Mouse (Mus musculus) embryonic fibroblast, embryonic 13.5 days (primary cell): ENCODE measurements at regions not wholly inside any gene's neighbourhood (a gene's known extent, or its start where the extent isn't known, plus 50 kb on each side); places are given as distances from the start of the nearest gene placed in this dataset.
"Not testable (repeated sequence)": the region's sequence is repeated elsewhere in the genome, so short reads cannot be mapped to it uniquely, and the experiment has no call there.

Source experiments
- H3K27ac ChIP-seq: 2 replicates; pipeline ENCODE4 v1.5.1; 2012; ENCODE audit warnings: low read length, control low read depth, inconsistent platforms; ENCODE audit not compliant: insufficient read depth
- H3K4me1 ChIP-seq: 2 replicates; pipeline ENCODE4 v1.6.1; 2011; ENCODE audit warnings: low read length; ENCODE audit not compliant: control insufficient read depth, insufficient read depth
- H3K4me3 ChIP-seq: 2 replicates; pipeline ENCODE4 v1.5.1; 2011; ENCODE audit warnings: mild to moderate bottlenecking, control low read depth, low read length; ENCODE audit not compliant: insufficient read depth
- CTCF ChIP-seq: IDR thresholded peaks from 2 replicates; pipeline ENCODE4 v1.5.1; 2011; ENCODE audit warnings: mild to moderate bottlenecking, control low read depth, low read length, moderate library complexity, borderline replicate concordance; ENCODE audit not compliant: insufficient read depth
- POLR2A ChIP-seq: IDR thresholded peaks from 2 replicates; pipeline ENCODE4 v1.6.1; 2011; ENCODE audit warnings: low read depth, mild to moderate bottlenecking, control low read depth, low read length, moderate library complexity

DNA sequence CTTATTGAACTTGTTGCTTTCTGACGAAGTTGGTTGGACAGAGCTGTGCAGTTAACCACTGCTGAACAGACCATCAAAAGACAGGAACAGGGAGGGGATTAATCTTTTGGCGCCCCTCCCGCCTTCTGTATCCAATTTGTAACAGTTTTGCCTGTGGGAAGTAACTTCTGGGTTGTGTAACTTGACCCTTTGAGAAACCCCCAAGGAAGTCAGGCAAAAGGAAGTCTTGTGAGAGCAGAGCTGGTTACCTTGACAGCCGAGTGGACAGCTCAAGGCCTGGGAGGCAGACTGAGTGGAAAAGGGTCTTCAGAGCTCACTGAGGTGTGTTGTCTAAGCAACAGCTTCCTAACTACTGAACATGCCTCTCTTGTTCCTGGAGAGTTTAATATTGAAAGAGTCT lies 75.8 kb upstream of the Hao2 start:
- H3K4me3 ChIP-seq = no peak overlapping the region
- no peak for TF ChIP-seq POLR2A
- TF ChIP-seq CTCF = no peak
- no peaks in the 10 kb centered on the region for H3K4me1 ChIP-seq
- no peak overlapping the region for H3K27ac ChIP-seq

GRCm38 (mm10) chr3:98975777-98976176 lies 82.7 kb upstream of the Hao2 start:
- Histone ChIP-seq H3K4me3 (no peak overlapping the region), H3K27ac (no peak overlapping the region), H3K4me1 (no peaks in the 10 kb centered on the region)
- TF ChIP-seq POLR2A (no peak), CTCF (no peak)

GRCm38 (mm10) chr3:98982787-98983186 lies 89.7 kb upstream of the Hao2 start:
- Histone ChIP-seq H3K27ac (no peak overlapping the region), H3K4me1 (no peaks in the 10 kb centered on the region), H3K4me3 (no peak overlapping the region)
- TF ChIP-seq POLR2A = no peak
- TF ChIP-seq CTCF = no peak

DNA sequence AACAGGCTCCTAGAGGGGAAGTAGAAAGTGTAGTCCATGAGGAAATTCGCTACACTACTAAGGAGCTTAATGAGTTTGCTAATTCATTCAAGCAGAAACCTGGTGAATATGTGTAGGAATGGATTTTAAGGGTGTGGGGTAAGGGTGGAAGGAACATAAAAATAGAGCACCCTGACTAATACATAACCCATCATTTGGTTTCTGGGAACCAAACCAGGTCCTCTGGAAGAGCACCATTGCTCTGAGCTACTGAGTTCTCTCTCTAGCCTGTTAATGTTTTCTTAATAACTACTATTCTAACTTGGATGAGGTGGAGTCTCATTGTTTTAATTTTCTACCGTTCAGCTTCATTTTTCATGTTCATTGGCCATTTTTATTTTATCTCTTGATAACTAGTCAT lies 94.2 kb upstream of the Hao2 start:
- not testable (repeated sequence) for H3K4me3 ChIP-seq, H3K4me1 ChIP-seq, H3K27ac ChIP-seq

DNA sequence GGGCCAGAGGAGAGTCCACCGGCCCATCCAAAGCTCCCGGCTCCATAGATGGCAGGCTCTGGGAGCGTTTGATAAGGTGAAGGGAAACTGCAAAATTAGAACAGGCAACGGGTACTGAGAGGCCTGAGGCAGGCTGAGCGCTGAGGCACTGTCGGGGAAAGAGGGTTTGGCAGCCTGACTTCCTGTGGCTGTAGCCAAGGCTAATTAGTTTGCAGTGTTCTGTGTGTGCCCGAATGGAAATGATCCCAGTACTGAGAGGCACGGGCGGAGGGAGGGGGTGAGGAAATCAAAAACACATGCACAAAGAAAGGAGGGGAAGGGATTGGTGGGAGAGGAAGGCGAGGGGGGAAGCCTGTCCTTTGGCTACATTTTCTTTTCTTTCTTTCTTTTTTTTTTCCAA lies 97.8 kb upstream of the Hao2 start:
- TF ChIP-seq POLR2A (no peak), CTCF (no peak)
- H3K4me1 ChIP-seq = no peaks in the 10 kb centered on the region
- H3K4me3 ChIP-seq = no peak overlapping the region
- H3K27ac ChIP-seq = peak overlapping the region; percentile 32

DNA sequence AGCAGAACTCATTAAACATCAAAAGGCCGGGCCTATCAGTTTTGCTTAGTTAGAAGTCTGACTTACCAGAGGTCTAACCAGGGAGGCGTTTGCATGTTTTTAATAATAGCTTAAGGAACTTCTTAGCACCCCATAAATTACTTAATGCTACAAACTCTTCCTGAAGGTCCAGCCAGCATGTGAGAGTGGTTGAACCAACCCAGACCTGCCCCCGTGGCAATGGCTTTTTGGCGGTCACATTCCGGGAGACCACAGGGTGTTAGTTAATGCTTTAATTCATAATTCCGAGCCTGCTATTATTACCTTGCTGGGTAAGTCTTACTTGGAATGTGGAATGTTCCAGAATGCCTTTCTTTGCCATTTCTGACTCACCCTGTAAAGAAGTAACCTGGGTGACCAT lies 98.2 kb upstream of the Hao2 start:
- TF ChIP-seq CTCF (no peak), POLR2A (no peak)
- H3K4me1 ChIP-seq = no peaks in the 10 kb centered on the region
- H3K27ac ChIP-seq = peak overlapping the region; percentile 20; the same call in 1 of the 2 replicates
- H3K4me3 ChIP-seq = no peak overlapping the region

DNA sequence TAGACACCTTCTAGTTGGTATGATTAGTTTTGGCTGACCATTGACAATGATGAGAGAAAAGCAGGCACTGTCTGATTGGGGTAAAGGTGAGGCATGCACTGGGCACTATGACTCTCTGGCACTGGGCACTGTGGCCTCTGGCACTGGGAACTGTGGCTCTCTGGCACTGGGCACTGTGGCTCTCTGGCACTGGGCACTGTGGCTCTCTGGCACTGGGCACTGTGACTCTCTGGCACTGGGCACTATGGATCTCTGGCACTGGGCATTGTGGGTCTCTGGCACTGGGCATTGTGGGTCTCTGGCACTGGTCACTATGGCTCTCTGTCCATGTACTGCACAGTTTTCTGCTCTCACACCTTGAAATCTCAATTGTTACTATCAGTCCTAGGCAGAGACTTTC lies 101.0 kb upstream of the Hao2 start:
- no peak for TF ChIP-seq CTCF
- TF ChIP-seq POLR2A = no peak
- H3K4me1 ChIP-seq = no peaks in the 10 kb centered on the region
- no peak overlapping the region for H3K4me3 ChIP-seq
- H3K27ac ChIP-seq = no peak overlapping the region

DNA sequence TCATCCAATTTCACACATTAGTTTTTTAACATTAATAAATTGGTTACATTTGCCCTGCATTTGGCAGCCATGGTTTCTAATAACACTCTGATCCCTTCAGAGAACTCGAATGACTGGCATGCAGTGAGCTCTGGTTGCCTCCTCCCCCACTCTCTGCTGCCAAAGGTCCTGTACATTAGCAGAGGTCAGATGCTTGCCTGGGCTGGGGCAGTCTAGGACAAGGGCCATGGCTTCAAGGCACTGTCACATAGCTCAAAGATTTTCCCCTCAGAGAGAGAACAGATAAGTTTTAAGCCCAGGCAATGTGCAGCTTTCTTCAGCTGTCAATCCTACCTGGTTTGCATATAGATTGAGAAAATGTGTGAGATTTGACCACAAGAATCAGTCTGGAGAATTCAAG lies 110.2 kb upstream of the Wars2 start:
- Histone ChIP-seq H3K27ac (no peak overlapping the region), H3K4me1 (no peaks in the 10 kb centered on the region), H3K4me3 (no peak overlapping the region)
- TF ChIP-seq POLR2A (no peak), CTCF (no peak)

- Histone ChIP-seq H3K4me3 (no peak overlapping the region), H3K27ac (no peak overlapping the region), H3K4me1 (peaks cover 2% of the 10 kb centered on the region; the same call in 1 of the 2 replicates)
- TF ChIP-seq CTCF = no peak
- TF ChIP-seq POLR2A = no peak
These were observed 94.7 kb upstream of the Wars2 start for GRCm38 (mm10) chr3:99046190-99046589.

GRCm38 (mm10) chr3:99047156-99047555 lies 93.7 kb upstream of the Wars2 start:
- no peak overlapping the region for H3K4me3 ChIP-seq
- H3K4me1 ChIP-seq = peaks cover 2% of the 10 kb centered on the region; the same call in 1 of the 2 replicates
- no peak for TF ChIP-seq POLR2A
- TF ChIP-seq CTCF = no peak
- H3K27ac ChIP-seq = peak overlapping the region; percentile 54

DNA sequence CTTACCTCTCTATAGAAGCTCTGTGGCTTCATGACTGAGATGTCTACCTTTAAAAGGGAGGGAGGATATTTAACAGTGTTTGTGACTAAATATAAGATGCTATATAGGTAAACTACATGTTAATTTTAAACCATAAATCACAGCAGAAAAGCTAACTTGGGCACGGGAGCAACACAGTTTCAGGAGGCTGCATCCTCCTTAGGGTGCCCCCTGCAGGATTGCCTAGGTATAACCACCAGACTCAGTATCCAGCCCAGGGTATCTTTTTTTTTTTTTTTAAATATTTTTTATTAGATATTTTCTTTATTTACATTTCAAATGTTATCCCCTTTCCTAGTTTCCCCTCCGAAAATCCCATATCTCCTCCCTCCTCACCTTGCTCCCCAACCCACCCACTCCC lies 91.6 kb upstream of the Wars2 start:
- TF ChIP-seq CTCF (no peak), POLR2A (no peak)
- H3K4me3 ChIP-seq = no peak overlapping the region
- no peak overlapping the region for H3K27ac ChIP-seq
- H3K4me1 ChIP-seq = peaks cover 2% of the 10 kb centered on the region; the same call in 1 of the 2 replicates
